Comparison of ENCODE assay signal across 26 mouse cellular contexts in genomic region chr9:54048978-54049377, GRCm38 (mm10). TPM values are rescaled to one million over a fixed set of nuclear protein-coding genes. Genes with fewer than 3 reads are reported as not detected.
DNase-seq lines count a peak whose midpoint lies in the region; ATAC-seq and TF ChIP-seq lines count a peak whose summit lies in the region.
"Had no signal": no experiment of that assay in that cellular context is flagged by ENCODE, and none has a peak within 500 bp of the region (broad histone marks: within the 10 kb centered on the region; RNA-seq: fewer than 3 reads in every experiment).

No protein-coding gene starts in this region.

- H3K4me3 ChIP-seq in layer of hippocampus, adult 2 months, result no peak overlapping the region
- H3K4me3 ChIP-seq: embryonic facial prominence, embryonic 13.5 days; embryonic facial prominence, embryonic 15.5 days; erythroblast, embryonic 14.5 days; forebrain, embryonic 10.5 days; forebrain, embryonic 12.5 days had no signal

- peak; percentile 46 for DNase-seq in 416B (ENCODE audit: low read depth)
- no peak for DNase-seq in embryo, embryonic 11 days
- DNase-seq in layer of hippocampus, adult 2 months (ENCODE audit: low spot score in 2 of 2), result no peak
- no peak for DNase-seq in lung, postnatal 25 days (ENCODE audit: low spot score)
- DNase-seq: adrenal gland, adult 2 months; adrenal gland, postnatal 10 days; adrenal gland, postnatal 25 days; B cell, adult 2 months; cerebellum, adult 11 months; cerebellum, adult 18-20 months; cerebellum, adult 8-10 months; cerebellum, adult 9-11 months; cerebellum, postnatal 14 days; cerebellum, postnatal 36 days had no signal

- TF ChIP-seq CTCF in layer of hippocampus, adult 2 months (conservative IDR thresholded peaks at IDR 0.05), result no peak

- ATAC-seq in common myeloid progenitor, adult 5-6 weeks (replicated peaks; ENCODE audit: low read depth, poor library complexity, severe bottlenecking), result peak; percentile 94
- ATAC-seq in hematopoietic stem cell, adult 5-6 weeks (replicated peaks in 1 of 2; ENCODE audit: insufficient read depth in 1 of 2, low FRiP score in 2 of 2, low TSS enrichment in 1 of 2, low read depth in 1 of 2, poor library complexity in 2 of 2, severe bottlenecking in 2 of 2), result peak; percentile 95 to 96
- ATAC-seq: CD4-positive, CD25-positive, alpha-beta regulatory T cell, adult 4 months; forebrain, embryonic 14.5 days; forebrain, embryonic 16.5 days; Patski had no signal

- no peak overlapping the region for H3K27ac ChIP-seq in layer of hippocampus, adult 2 months
- H3K27ac ChIP-seq: embryonic facial prominence, embryonic 13.5 days; embryonic facial prominence, embryonic 15.5 days; forebrain, embryonic 10.5 days; forebrain, embryonic 12.5 days had no signal

RNA-seq across cellular contexts. Expression of gene Tnfaip8l3, which starts 19.2 kb away (rescaled TPM):
- total RNA-seq in common myeloid progenitor, adult 5-6 weeks (2017), result not detected in 2 replicates
- total RNA-seq in hematopoietic stem cell, adult 5-6 weeks (2017), result not detected in 2 replicates
- total RNA-seq in layer of hippocampus, adult 2 months (2021), result 10 to 100 TPM; 28.3 to 29.6 TPM
- total RNA-seq: CH12.LX had no signal

Comparison
In these comparisons a context has a peak if more than half of its experiments do, and no peak if none do; other contexts are left out.
1. RNA of gene Tnfaip8l3, which starts 19.2 kb away (total RNA-seq): 28.3 to 29.6 TPM in layer of hippocampus, adult 2 months; not detected in common myeloid progenitor, adult 5-6 weeks and not detected in hematopoietic stem cell, adult 5-6 weeks; every median in the first group is over 10 times any median in the second.